Mouse (Mus musculus) embryonic facial prominence, embryonic 14.5 days (tissue): ENCODE measurements around the gene Arhgap30. TPM values are rescaled to one million over a fixed set of nuclear protein-coding genes. Genes with fewer than 3 reads are reported as not detected.
A peak's percentile ranks its signal among the peaks of the same experiment; 100 is the strongest.

ENCODE experiments used
- ATAC-seq: fragments of 200-750 bp; cut with Nextera tagmentation; 2 replicates; pipeline ENCODE4 v1.8.0; 2017; ENCODE audit warnings: low read depth, moderate number of reproducible peaks, moderate TSS enrichment
- DNase-seq: peaks from one replicate; pipeline ENCODE4 v3.0.0-alpha.2; 2015; ENCODE audit warnings: low spot score
- H3K27ac ChIP-seq: fragments of 300-500 bp; sonication (generic); replicated peaks from 2 replicates; pipeline ENCODE4 v1.5.1; 2014; ENCODE audit warnings: low read depth, mild to moderate bottlenecking, low read length, moderate library complexity
- H3K27me3 ChIP-seq: fragments of 300-500 bp; sonication (generic); replicated peaks from 2 replicates; pipeline ENCODE4 v1.6.1; 2014; ENCODE audit warnings: low read length; ENCODE audit not compliant: control insufficient read depth, insufficient read depth
- H3K36me3 ChIP-seq: fragments of 300-500 bp; sonication (generic); 2 replicates; pipeline ENCODE4 v1.6.1; 2014; ENCODE audit warnings: low read length, mixed read lengths; ENCODE audit not compliant: control insufficient read depth, insufficient read depth
- H3K4me1 ChIP-seq: fragments of 300-500 bp; sonication (generic); 2 replicates; pipeline ENCODE4 v1.6.1; 2014; ENCODE audit warnings: antibody characterized with exemption, low read length; ENCODE audit not compliant: control insufficient read depth, insufficient read depth
- H3K4me2 ChIP-seq: fragments of 300-500 bp; sonication (generic); 2 replicates; pipeline ENCODE4 v1.6.1; 2014; ENCODE audit warnings: low read depth, mild to moderate bottlenecking, low read length, moderate library complexity, mixed read lengths
- H3K4me3 ChIP-seq: fragments of 300-500 bp; sonication (generic); 2 replicates; pipeline ENCODE4 v1.5.1; 2014; ENCODE audit warnings: low read depth, mild to moderate bottlenecking, low read length
- H3K9ac ChIP-seq: fragments of 300-500 bp; sonication (generic); 2 replicates; pipeline ENCODE4 v1.6.1; 2014; ENCODE audit warnings: low read depth, mild to moderate bottlenecking, low read length, moderate library complexity, mixed read lengths
- H3K9me3 ChIP-seq: fragments of 300-500 bp; sonication (generic); 2 replicates; pipeline ENCODE4 v1.6.1; 2016; ENCODE audit warnings: low read length; ENCODE audit not compliant: control insufficient read depth
- WGBS: fragments of 180-500 bp; shearing (Covaris S2); extraction: QIAGEN DNeasy Blood & Tissue Kit; methylation state at CpG from one replicate; pipeline ENCODE4 v1.1.7; 2014; 5-methylcytosine and 5-hydroxymethylcytosine counted together
- polyA plus RNA-seq: library from polyadenylated mRNA; unstranded; fragments of >200 nt; fragmentation: Nextera tagmentation; extraction: Ambion mirVana; gene quantifications from 2 replicates; pipeline ENCODE4 v1.2.1, GENCODE M21; 2014

Gene Arhgap30
- polyA plus RNA-seq, 1 experiment from 2014 or later: 2.0 TPM

DNA sequence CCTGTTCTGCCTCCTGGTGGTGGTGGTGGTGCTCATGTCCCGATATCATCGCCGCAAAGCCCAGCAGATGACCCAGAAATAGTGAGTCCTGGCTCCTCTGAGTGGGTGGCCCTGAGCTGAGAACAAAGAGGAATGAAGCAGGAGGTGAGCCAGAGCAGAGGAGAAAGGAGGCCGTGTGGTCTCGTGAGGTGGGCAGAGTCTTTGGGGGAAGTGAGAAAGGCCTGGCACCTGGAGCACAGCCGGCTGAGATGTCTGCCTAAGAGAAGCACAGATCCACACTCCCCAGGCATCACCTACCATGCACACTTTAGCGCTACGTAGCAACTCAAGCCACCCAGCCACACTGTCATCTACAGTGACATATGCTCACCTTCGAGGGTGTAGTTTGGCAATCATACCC lies 3.6 kb upstream of the Arhgap30 start:
- H3K9ac ChIP-seq: no peak overlapping the region
- H3K4me1 ChIP-seq: no peaks in the 10 kb centered on the region
- ATAC-seq (no peak), DNase-seq (no peak)
- no peak overlapping the region for H3K27ac ChIP-seq
- WGBS: 68% methylated on average over 9 of the region's 9 CpGs
- H3K27me3 ChIP-seq: 0 out of 2 replicates have a peak, but pooled peaks cover 5% of the 10 kb centered on the region
- no peaks in the 10 kb centered on the region for H3K36me3 ChIP-seq
- H3K9me3 ChIP-seq: no peaks in the 10 kb centered on the region
- H3K4me2 ChIP-seq: no peak overlapping the region
- H3K4me3 ChIP-seq: no peak overlapping the region

DNA sequence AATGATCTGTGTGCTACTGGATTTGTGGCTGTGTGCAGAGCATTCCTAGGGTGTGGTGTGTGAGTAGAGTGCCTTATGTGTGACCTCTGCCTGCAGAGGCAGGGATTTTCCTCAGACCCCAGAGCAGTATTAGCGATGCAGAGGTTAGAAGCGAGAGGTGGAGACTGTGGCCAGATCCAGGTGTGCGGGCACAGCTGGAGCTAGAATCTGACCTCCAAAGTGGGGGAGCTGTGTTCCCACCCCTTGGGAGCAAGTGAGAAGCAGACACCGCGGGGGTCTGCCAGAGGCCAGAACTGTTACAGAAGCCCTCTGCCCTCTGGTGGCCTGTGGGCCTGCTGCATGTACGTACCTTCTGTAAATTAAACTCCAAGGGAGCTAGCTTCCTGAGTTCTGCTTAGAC lies 1.7 kb upstream of the Arhgap30 start:
- no peak overlapping the region for H3K9ac ChIP-seq
- no peaks in the 10 kb centered on the region for H3K27me3 ChIP-seq
- 16% methylated on average over 6 of the region's 6 CpGs for WGBS
- no peaks in the 10 kb centered on the region for H3K9me3 ChIP-seq
- no peak overlapping the region for H3K27ac ChIP-seq
- DNase-seq (peak; percentile 60), ATAC-seq (no peak)
- H3K4me1 ChIP-seq: no peaks in the 10 kb centered on the region
- no peaks in the 10 kb centered on the region for H3K36me3 ChIP-seq
- no peak overlapping the region for H3K4me2 ChIP-seq
- no peak overlapping the region for H3K4me3 ChIP-seq

DNA sequence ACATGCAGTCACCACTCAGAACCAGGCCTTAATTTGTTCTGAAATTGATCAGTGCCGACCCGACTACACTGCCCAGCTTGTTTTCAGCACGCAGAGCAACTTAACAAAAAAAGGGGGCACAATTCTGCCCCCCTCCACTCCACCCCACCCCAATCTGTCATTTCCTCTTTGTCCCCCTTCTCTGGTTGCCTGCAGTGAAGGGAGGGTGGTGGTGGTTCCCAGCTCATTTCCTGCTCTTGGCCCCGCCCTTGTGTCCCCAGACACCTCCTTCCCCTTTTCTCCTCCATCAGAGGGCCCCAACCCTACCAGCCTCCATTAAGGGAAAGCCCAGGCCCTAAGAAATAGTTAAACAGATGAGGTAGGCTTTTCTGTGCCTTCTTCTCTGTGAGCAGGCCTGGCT lies 1.3 kb downstream of the Arhgap30 start:
- no peaks in the 10 kb centered on the region for H3K9me3 ChIP-seq
- WGBS: 72% methylated on average over 2 of the region's 4 CpGs
- H3K4me2 ChIP-seq: no peak overlapping the region
- no peak overlapping the region for H3K4me3 ChIP-seq
- ATAC-seq (no peak), DNase-seq (no peak)
- H3K27ac ChIP-seq: no peak overlapping the region
- H3K9ac ChIP-seq: no peak overlapping the region
- no peaks in the 10 kb centered on the region for H3K4me1 ChIP-seq
- H3K27me3 ChIP-seq: no peaks in the 10 kb centered on the region
- H3K36me3 ChIP-seq: no peaks in the 10 kb centered on the region

- WGBS: 76% methylated on average over 4 of the region's 4 CpGs
- H3K4me3 ChIP-seq: no peak overlapping the region
- no peak overlapping the region for H3K27ac ChIP-seq
- no peaks in the 10 kb centered on the region for H3K36me3 ChIP-seq
- no peak overlapping the region for H3K9ac ChIP-seq
- no peak for ATAC-seq
- H3K9me3 ChIP-seq: no peaks in the 10 kb centered on the region
- DNase-seq: no peak
- no peaks in the 10 kb centered on the region for H3K4me1 ChIP-seq
- no peak overlapping the region for H3K4me2 ChIP-seq
- no peaks in the 10 kb centered on the region for H3K27me3 ChIP-seq
These were observed 13.1 kb downstream of the Arhgap30 start for GRCm38 (mm10) chr1:171401821-171402220.

GRCm38 (mm10) chr1:171402991-171403390 lies 14.2 kb downstream of the Arhgap30 start:
- no peak overlapping the region for H3K4me2 ChIP-seq
- H3K9ac ChIP-seq: no peak overlapping the region
- no peaks in the 10 kb centered on the region for H3K36me3 ChIP-seq
- H3K4me3 ChIP-seq: no peak overlapping the region
- no peaks in the 10 kb centered on the region for H3K9me3 ChIP-seq
- ATAC-seq (no peak), DNase-seq (no peak)
- 67% methylated on average over 6 of the region's 9 CpGs for WGBS
- H3K4me1 ChIP-seq: no peaks in the 10 kb centered on the region
- no peak overlapping the region for H3K27ac ChIP-seq
- H3K27me3 ChIP-seq: no peaks in the 10 kb centered on the region

DNA sequence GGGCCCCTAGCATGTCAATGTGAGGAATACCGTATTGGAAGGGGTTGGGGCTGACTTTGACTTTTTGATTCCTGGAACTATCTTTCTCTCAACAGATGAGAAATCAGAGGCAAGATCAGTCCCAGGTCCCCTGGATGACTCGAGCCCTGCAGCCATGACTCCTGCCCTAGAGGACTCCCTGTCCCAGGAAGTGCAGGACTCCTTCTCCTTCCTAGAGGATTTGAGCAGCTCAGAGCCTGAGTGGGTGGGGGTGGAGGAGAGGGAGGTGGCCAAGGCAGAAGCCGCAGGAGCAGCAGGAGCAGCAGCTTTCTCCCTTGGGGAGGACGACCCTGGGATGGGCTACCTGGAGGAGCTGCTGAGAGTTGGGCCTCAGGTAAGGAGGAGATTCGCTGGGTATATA lies 18.5 kb downstream of the Arhgap30 start:
- ATAC-seq: no peak
- 79% methylated on average over 5 of the region's 5 CpGs for WGBS
- H3K4me2 ChIP-seq: no peak overlapping the region
- H3K9me3 ChIP-seq: no peaks in the 10 kb centered on the region
- H3K27ac ChIP-seq: no peak overlapping the region
- H3K4me3 ChIP-seq: no peak overlapping the region
- no peak for DNase-seq
- no peaks in the 10 kb centered on the region for H3K27me3 ChIP-seq
- H3K4me1 ChIP-seq: no peaks in the 10 kb centered on the region
- H3K9ac ChIP-seq: no peak overlapping the region
- no peaks in the 10 kb centered on the region for H3K36me3 ChIP-seq

DNA sequence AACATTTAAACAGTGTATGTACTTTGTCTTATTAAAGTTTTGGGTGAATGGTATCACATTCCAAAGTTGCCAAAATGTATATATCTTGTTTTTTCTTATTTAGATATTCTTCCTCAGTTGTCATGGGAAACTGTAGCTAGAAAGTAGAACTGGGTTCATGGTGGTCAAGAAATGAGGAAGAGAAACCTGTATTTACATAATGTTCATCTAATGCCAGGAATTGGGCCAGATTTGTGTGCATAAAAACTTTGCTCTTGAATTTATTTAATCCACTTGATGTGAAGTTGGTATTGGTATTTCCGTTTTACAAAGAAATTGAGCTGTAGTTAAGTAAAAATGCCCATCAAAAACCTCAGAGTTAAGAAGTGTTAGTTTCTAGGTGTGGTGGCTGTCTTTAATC lies 21.5 kb downstream of the Arhgap30 start:
- Histone ChIP-seq H3K4me3 (no peak overlapping the region), H3K36me3 (peaks cover 4% of the 10 kb centered on the region), H3K27ac (no peak overlapping the region), H3K9ac (no peak overlapping the region), H3K9me3 (no peaks in the 10 kb centered on the region), H3K27me3 (no peaks in the 10 kb centered on the region), H3K4me1 (peaks cover 6% of the 10 kb centered on the region; the same call in 1 of the 2 replicates), H3K4me2 (no peak overlapping the region)
- no peak for ATAC-seq
- no peak for DNase-seq
- WGBS: 91% methylated on average over 1 of the region's 1 CpGs

- peak within 1 kb of the TSS; percentile 89 for H3K4me3 ChIP-seq
- no peaks in the 10 kb centered on the region for H3K9me3 ChIP-seq
- peak; percentile 98 for DNase-seq
- WGBS: under 1% methylated on average over 36 of the region's 36 CpGs
- H3K27me3 ChIP-seq: no peaks in the 10 kb centered on the region
- peak; percentile 98 for ATAC-seq
- H3K27ac ChIP-seq: peak within 1 kb of the TSS; percentile 93
- peaks cover 12% of the 10 kb centered on the region for H3K36me3 ChIP-seq
- peak within 1 kb of the TSS; percentile 63 for H3K4me2 ChIP-seq
- H3K4me1 ChIP-seq: peaks cover 6% of the 10 kb centered on the region; the same call in 1 of the 2 replicates
- peak within 1 kb of the TSS; percentile 93 for H3K9ac ChIP-seq
These were observed 22.3 kb downstream of the Arhgap30 start, which contains the start of gene Usf1 for GRCm38 (mm10) chr1:171410947-171411484. Usf1 (plus strand) TSS chr1:171411313.

- ATAC-seq (peak; percentile 70), DNase-seq (peak; percentile 30)
- peaks cover 6% of the 10 kb centered on the region; the same call in 1 of the 2 replicates for H3K4me1 ChIP-seq
- H3K36me3 ChIP-seq: peaks cover 17% of the 10 kb centered on the region
- H3K27ac ChIP-seq: peak overlapping the region; percentile 93
- H3K4me2 ChIP-seq: peak overlapping the region; percentile 63
- peak overlapping the region; percentile 93 for H3K9ac ChIP-seq
- peak overlapping the region; percentile 89 for H3K4me3 ChIP-seq
- WGBS: 0% methylated on average over 11 of the region's 39 CpGs
- H3K27me3 ChIP-seq: no peaks in the 10 kb centered on the region
- H3K9me3 ChIP-seq: no peaks in the 10 kb centered on the region
These were observed 22.8 kb downstream of the Arhgap30 start for GRCm38 (mm10) chr1:171411492-171411941.
